Mouse (Mus musculus) ES-Bruce4 (cell line): ENCODE measurements around the gene Gpr83. TPM values are rescaled to one million over a fixed set of nuclear protein-coding genes. Genes with fewer than 3 reads are reported as not detected.
"Not testable (repeated sequence)": the region's sequence is repeated elsewhere in the genome, so short reads cannot be mapped to it uniquely, and the experiment has no call there.

Experiments
- H3K27ac ChIP-seq: 2 replicates; pipeline ENCODE4 v1.5.1; 2012; ENCODE audit warnings: low read length, inconsistent platforms; ENCODE audit not compliant: insufficient read depth
- H3K27me3 ChIP-seq: 2 replicates; pipeline ENCODE4 v1.6.1; 2012; ENCODE audit warnings: mild to moderate bottlenecking, low read length, inconsistent platforms; ENCODE audit not compliant: control insufficient read depth, poor library complexity, insufficient read depth, severe bottlenecking
- H3K36me3 ChIP-seq: 2 replicates; pipeline ENCODE4 v1.6.1; 2012; ENCODE audit warnings: inconsistent platforms, mild to moderate bottlenecking, low read length, moderate library complexity; ENCODE audit not compliant: control insufficient read depth, poor library complexity, insufficient read depth, severe bottlenecking
- H3K4me1 ChIP-seq: one replicate; pipeline ENCODE4 v1.8.1; 2011; ENCODE audit warnings: low read length; ENCODE audit not compliant: control insufficient read depth, insufficient read depth
- H3K4me3 ChIP-seq: 2 replicates; pipeline ENCODE4 v1.5.1; 2011; ENCODE audit warnings: low read depth, mild to moderate bottlenecking, low read length
- H3K9ac ChIP-seq: 2 replicates; pipeline ENCODE4 v1.6.1; 2012; ENCODE audit warnings: low read depth, mild to moderate bottlenecking, inconsistent platforms; ENCODE audit not compliant: poor library complexity, severe bottlenecking
- H3K9me3 ChIP-seq: replicated peaks from 2 replicates; pipeline ENCODE4 v1.6.1; 2012; ENCODE audit warnings: mild to moderate bottlenecking, low read length, inconsistent platforms; ENCODE audit not compliant: control insufficient read depth, poor library complexity, insufficient read depth, severe bottlenecking
- CTCF ChIP-seq: IDR thresholded peaks from one replicate; pipeline ENCODE4 v1.8.1; 2011; ENCODE audit warnings: low read depth, low read length
- EP300 ChIP-seq: IDR thresholded peaks from 2 replicates; pipeline ENCODE4 v1.6.1; 2011; ENCODE audit warnings: low read depth, low read length; ENCODE audit not compliant: insufficient read depth
- POLR2A ChIP-seq: IDR thresholded peaks from one replicate; pipeline ENCODE4 v1.8.1; 2011; ENCODE audit warnings: low read length; ENCODE audit not compliant: insufficient read depth
- polyA plus RNA-seq: library from polyadenylated mRNA; stranded (reverse); fragments of >200 nt; gene quantifications from 2 replicates; pipeline ENCODE4 v1.2.4, GENCODE M21; 2011; ENCODE audit warnings: low read depth; ENCODE audit not compliant: missing spikeins, insufficient read depth, insufficient read length

The Gpr83 gene
- polyA plus RNA-seq, 1 experiment, result not detected

- Histone ChIP-seq H3K4me1 (no peaks in the 10 kb centered on the region), H3K9me3 (no peaks in the 10 kb centered on the region), H3K4me3 (no peak overlapping the region), H3K27ac (no peak overlapping the region), H3K9ac (no peak overlapping the region), H3K27me3 (no peaks in the 10 kb centered on the region), H3K36me3 (no peaks in the 10 kb centered on the region)
- TF ChIP-seq EP300 (no peak), CTCF (no peak), POLR2A (no peak)
Measured at GRCm38 (mm10) chr9:14872181-14872930, 12.3 kb downstream of the Gpr83 start.

- TF ChIP-seq EP300, result no peak
- no peak for TF ChIP-seq CTCF
- TF ChIP-seq POLR2A, result no peak
- Histone ChIP-seq H3K4me1 (no peaks in the 10 kb centered on the region), H3K9me3 (no peaks in the 10 kb centered on the region), H3K27ac (no peak overlapping the region), H3K4me3 (no peak overlapping the region), H3K27me3 (no peaks in the 10 kb centered on the region), H3K9ac (no peak overlapping the region), H3K36me3 (no peaks in the 10 kb centered on the region)
Measured at GRCm38 (mm10) chr9:14875743-14876507, 15.9 kb downstream of the Gpr83 start.

DNA sequence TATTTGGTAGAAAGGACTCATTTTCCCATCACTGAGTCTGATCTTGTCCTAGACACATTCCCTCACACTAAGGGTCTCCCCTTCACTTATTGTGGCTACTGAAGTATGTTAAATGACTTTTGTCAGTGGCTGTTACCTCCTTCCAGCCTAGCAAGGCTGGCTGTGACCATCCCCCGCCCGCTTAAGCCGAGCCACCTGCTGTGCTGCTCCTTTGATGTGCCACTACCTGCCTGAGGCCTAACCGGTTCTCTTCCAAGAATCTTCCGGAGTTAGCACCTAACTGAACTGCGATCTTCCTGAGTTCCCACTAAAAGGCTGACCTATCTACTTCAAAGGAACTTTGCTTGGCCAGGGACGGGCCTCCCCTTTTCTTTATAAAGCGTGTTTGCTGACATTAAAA lies 16.6 kb downstream of the Gpr83 start:
- TF ChIP-seq EP300, result peak; percentile 74
- H3K9me3 ChIP-seq, H3K36me3 ChIP-seq, H3K4me1 ChIP-seq, H3K4me3 ChIP-seq, H3K27me3 ChIP-seq, H3K27ac ChIP-seq, H3K9ac ChIP-seq: not testable (repeated sequence)

GRCm38 (mm10) chr9:14884641-14885040 lies 24.6 kb downstream of the Gpr83 start:
- H3K36me3 ChIP-seq, result no peaks in the 10 kb centered on the region
- H3K9me3 ChIP-seq, result no peaks in the 10 kb centered on the region
- H3K9ac ChIP-seq, result no peak overlapping the region
- H3K4me3 ChIP-seq, result no peak overlapping the region
- TF ChIP-seq CTCF (no peak), EP300 (no peak)
- H3K27me3 ChIP-seq, result no peaks in the 10 kb centered on the region
- H3K27ac ChIP-seq, result no peak overlapping the region
- H3K4me1 ChIP-seq, result no peaks in the 10 kb centered on the region

- Histone ChIP-seq H3K4me1 (no peaks in the 10 kb centered on the region), H3K4me3 (no peak overlapping the region), H3K36me3 (no peaks in the 10 kb centered on the region), H3K9ac (no peak overlapping the region), H3K27me3 (no peaks in the 10 kb centered on the region), H3K9me3 (no peaks in the 10 kb centered on the region), H3K27ac (no peak overlapping the region)
- TF ChIP-seq POLR2A, result no peak
- TF ChIP-seq CTCF, result no peak
- no peak for TF ChIP-seq EP300
Measured at GRCm38 (mm10) chr9:14885151-14885550, 25.1 kb downstream of the Gpr83 start.

GRCm38 (mm10) chr9:14885954-14886353 lies 25.9 kb downstream of the Gpr83 start:
- no peak overlapping the region for H3K4me3 ChIP-seq
- no peaks in the 10 kb centered on the region for H3K27me3 ChIP-seq
- no peaks in the 10 kb centered on the region for H3K9me3 ChIP-seq
- H3K27ac ChIP-seq, result no peak overlapping the region
- no peak for TF ChIP-seq EP300
- TF ChIP-seq POLR2A, result no peak
- no peak for TF ChIP-seq CTCF
- no peak overlapping the region for H3K9ac ChIP-seq
- no peaks in the 10 kb centered on the region for H3K36me3 ChIP-seq
- no peaks in the 10 kb centered on the region for H3K4me1 ChIP-seq
